Mouse (Mus musculus) MEL (cell line): ENCODE measurements at regions not wholly inside any gene's neighbourhood (a gene's known extent, or its start where the extent isn't known, plus 50 kb on each side); places are given as distances from the start of the nearest gene placed in this dataset.

ENCODE experiments used
- DNase-seq: peaks from one replicate; pipeline ENCODE4 v3.0.0; 2011; ENCODE audit warnings: low read depth, low spot score
- H3K27ac ChIP-seq: 2 replicates; pipeline ENCODE4 v1.5.1; 2012; ENCODE audit warnings: low read depth, mild to moderate bottlenecking, control low read depth, low read length, moderate library complexity; ENCODE audit not compliant: control insufficient read depth
- H3K27me3 ChIP-seq, 2 experiments: fragments of 150-350 bp in 1 of 2; sonication (generic) in 1 of 2; 2 replicates each; pipeline ENCODE4 v1.6.1; 2012; ENCODE audit warnings: low read length in 2 of 2, mild to moderate bottlenecking in 2 of 2, improper control_type of control experiment in 1 of 2, moderate library complexity in 1 of 2; ENCODE audit not compliant: insufficient read depth in 2 of 2, control insufficient read depth in 1 of 2
- H3K36me3 ChIP-seq, 2 experiments: 2 replicates each; pipeline ENCODE4 v1.6.1; 2012 to 2014; ENCODE audit warnings: low read length in 2 of 2, improper control_type of control experiment in 1 of 2, inconsistent platforms in 1 of 2, mild to moderate bottlenecking in 1 of 2; ENCODE audit not compliant: insufficient read depth in 2 of 2, control insufficient read depth in 1 of 2
- H3K4me1 ChIP-seq, 2 experiments: fragments of 150-350 bp in 1 of 2; sonication (generic) in 1 of 2; 2 replicates each; pipeline ENCODE4 v1.6.1; 2012; ENCODE audit warnings: low read length in 2 of 2, improper control_type of control experiment in 1 of 2, mild to moderate bottlenecking in 1 of 2; ENCODE audit not compliant: insufficient read depth in 2 of 2, control insufficient read depth in 1 of 2
- H3K4me3 ChIP-seq, 2 experiments: fragments of 150-350 bp in 1 of 2; sonication (generic) in 1 of 2; 2 replicates each; pipeline ENCODE4 v1.5.1; 2012; ENCODE audit warnings: low read depth in 2 of 2, low read length in 2 of 2, mild to moderate bottlenecking in 2 of 2, moderate library complexity in 2 of 2, control low read depth in 1 of 2, improper control_type of control experiment in 1 of 2; ENCODE audit not compliant: control insufficient read depth in 1 of 2, insufficient read depth in 1 of 2
- H3K79me2 ChIP-seq: 2 replicates; pipeline ENCODE4 v1.6.1; 2012; ENCODE audit warnings: mild to moderate bottlenecking, low read length, moderate library complexity; ENCODE audit not compliant: control insufficient read depth, poor library complexity, insufficient read depth
- H3K9ac ChIP-seq: 2 replicates; pipeline ENCODE4 v1.6.1; 2012; ENCODE audit warnings: low read depth, mild to moderate bottlenecking, control low read depth, low read length, moderate library complexity; ENCODE audit not compliant: control insufficient read depth, poor library complexity, severe bottlenecking
- H3K9me3 ChIP-seq: fragments of 150-350 bp; sonication (generic); replicated peaks from 2 replicates; pipeline ENCODE4 v1.6.1; 2012; ENCODE audit warnings: mild to moderate bottlenecking, low read length, improper control_type of control experiment, moderate library complexity; ENCODE audit not compliant: insufficient read depth
- BHLHE40 ChIP-seq: IDR thresholded peaks from 2 replicates; pipeline ENCODE4 v1.6.1; 2012; ENCODE audit warnings: low read depth, mild to moderate bottlenecking, inconsistent platforms, low read length, improper control_type of control experiment, borderline replicate concordance
- CHD2 ChIP-seq: IDR thresholded peaks from 2 replicates; pipeline ENCODE4 v1.6.1; 2011; ENCODE audit warnings: low read length, improper control_type of control experiment
- CTCF ChIP-seq, 3 experiments: IDR thresholded peaks in 2 of 3; conservative IDR thresholded peaks in 1 of 3; 2 replicates each; pipeline ENCODE4 v1.5.1; 2011 to 2012; ENCODE audit warnings: low read length in 3 of 3, low read depth in 2 of 3, mild to moderate bottlenecking in 2 of 3, improper control_type of control experiment in 1 of 3, inconsistent platforms in 1 of 3, mixed read lengths in 1 of 3, moderate library complexity in 1 of 3; ENCODE audit not compliant: control insufficient read depth in 1 of 3, insufficient read depth in 1 of 3, poor library complexity in 1 of 3, severe bottlenecking in 1 of 3
- EP300 ChIP-seq, 2 experiments: IDR thresholded peaks; 2 replicates each; pipeline ENCODE4 v1.6.1; 2011; ENCODE audit warnings: improper control_type of control experiment in 2 of 2, low read length in 2 of 2, low read depth in 1 of 2, mild to moderate bottlenecking in 1 of 2
- ETS1 ChIP-seq: IDR thresholded peaks from 2 replicates; pipeline ENCODE4 v1.6.1; 2012; ENCODE audit warnings: low read depth, mild to moderate bottlenecking, inconsistent platforms, low read length, improper control_type of control experiment, moderate library complexity
- GABPA ChIP-seq: IDR thresholded peaks from 2 replicates; pipeline ENCODE4 v1.6.1; 2012; ENCODE audit warnings: low read depth, mild to moderate bottlenecking, inconsistent platforms, low read length, improper control_type of control experiment, moderate library complexity
- GATA1 ChIP-seq: IDR thresholded peaks from 2 replicates; pipeline ENCODE4 v1.6.1; 2011; ENCODE audit warnings: low read depth, low read length, improper control_type of control experiment
- HCFC1 ChIP-seq: IDR thresholded peaks from 2 replicates; pipeline ENCODE4 v1.6.1; 2012; ENCODE audit warnings: low read depth, mild to moderate bottlenecking, inconsistent platforms, low read length, improper control_type of control experiment, moderate library complexity
- JUND ChIP-seq: IDR thresholded peaks from 2 replicates; pipeline ENCODE4 v1.6.1; 2011; ENCODE audit warnings: low read depth, mild to moderate bottlenecking, improper control_type of control experiment, low read length
- MAFK ChIP-seq: IDR thresholded peaks from 2 replicates; pipeline ENCODE4 v1.6.1; 2011; ENCODE audit warnings: low read depth, mild to moderate bottlenecking, low read length, improper control_type of control experiment, borderline replicate concordance
- MAX ChIP-seq: IDR thresholded peaks from 2 replicates; pipeline ENCODE4 v1.6.1; 2011; ENCODE audit warnings: low read length, improper control_type of control experiment
- MAZ ChIP-seq: IDR thresholded peaks from 2 replicates; pipeline ENCODE4 v1.6.1; 2012; ENCODE audit warnings: low read depth, mild to moderate bottlenecking, inconsistent platforms, low read length, improper control_type of control experiment
- MEF2A ChIP-seq: IDR thresholded peaks from 2 replicates; pipeline ENCODE4 v1.6.1; 2014; ENCODE audit warnings: low read depth, mild to moderate bottlenecking, inconsistent platforms, low read length, improper control_type of control experiment; ENCODE audit not compliant: poor library complexity, insufficient replicate concordance, severe bottlenecking; ENCODE audit errors: extremely low read depth
- MXI1 ChIP-seq: IDR thresholded peaks from 2 replicates; pipeline ENCODE4 v1.6.1; 2011; ENCODE audit warnings: mild to moderate bottlenecking, low read depth, low read length, improper control_type of control experiment
- MYB ChIP-seq: IDR thresholded peaks from 2 replicates; pipeline ENCODE4 v1.6.1; 2011; ENCODE audit warnings: mild to moderate bottlenecking, low read depth, low read length, improper control_type of control experiment
- MYC ChIP-seq: IDR thresholded peaks from 2 replicates; pipeline ENCODE4 v1.6.1; 2011; ENCODE audit warnings: low read depth, mild to moderate bottlenecking, low read length, improper control_type of control experiment, moderate library complexity
- NELFE ChIP-seq: IDR thresholded peaks from 2 replicates; pipeline ENCODE4 v1.6.1; 2011; ENCODE audit warnings: low read depth, low read length, improper control_type of control experiment
- POLR2A ChIP-seq, 2 experiments: IDR thresholded peaks; 2 replicates each; pipeline ENCODE4 v1.6.1; 2011 to 2012; ENCODE audit warnings: low read length in 2 of 2, mild to moderate bottlenecking in 2 of 2, control low read depth in 1 of 2, improper control_type of control experiment in 1 of 2, low read depth in 1 of 2, moderate library complexity in 1 of 2; ENCODE audit not compliant: control insufficient read depth in 1 of 2, insufficient read depth in 1 of 2, poor library complexity in 1 of 2
- RCOR1 ChIP-seq: IDR thresholded peaks from 2 replicates; pipeline ENCODE4 v1.6.1; 2012; ENCODE audit warnings: low read depth, mild to moderate bottlenecking, inconsistent platforms, low read length, improper control_type of control experiment
- SIN3A ChIP-seq: IDR thresholded peaks from 2 replicates; pipeline ENCODE4 v1.6.1; 2012; ENCODE audit warnings: low read length, improper control_type of control experiment, inconsistent platforms
- UBTF ChIP-seq: IDR thresholded peaks from 2 replicates; pipeline ENCODE4 v1.6.1; 2012; ENCODE audit warnings: low read depth, mild to moderate bottlenecking, inconsistent platforms, low read length, improper control_type of control experiment, moderate library complexity, borderline replicate concordance; ENCODE audit not compliant: insufficient read depth
- USF2 ChIP-seq, 2 experiments: IDR thresholded peaks; 2 replicates each; pipeline ENCODE4 v1.6.1; 2011 to 2012; ENCODE audit warnings: improper control_type of control experiment in 2 of 2, low read length in 2 of 2, borderline replicate concordance in 1 of 2, inconsistent platforms in 1 of 2, low read depth in 1 of 2, mild to moderate bottlenecking in 1 of 2; ENCODE audit not compliant: insufficient read depth in 1 of 2
- ZC3H11A ChIP-seq: IDR thresholded peaks from 2 replicates; pipeline ENCODE4 v1.6.1; 2012; ENCODE audit warnings: low read depth, mild to moderate bottlenecking, inconsistent platforms, low read length, improper control_type of control experiment
- ZKSCAN1 ChIP-seq: IDR thresholded peaks from 2 replicates; pipeline ENCODE4 v1.6.1; 2012; ENCODE audit warnings: low read depth, mild to moderate bottlenecking, inconsistent platforms, low read length, improper control_type of control experiment, moderate library complexity
- ZMIZ1 ChIP-seq: IDR thresholded peaks from 2 replicates; pipeline ENCODE4 v1.6.1; 2012; ENCODE audit warnings: low read depth, mild to moderate bottlenecking, inconsistent platforms, low read length, improper control_type of control experiment, moderate library complexity

GRCm38 (mm10) chr7:117018349-117018748, 362.4 kb upstream of the Xylt1 start:
- Histone ChIP-seq H3K79me2 (no peaks in the 10 kb centered on the region), H3K9me3 (no peaks in the 10 kb centered on the region), H3K9ac (no peak overlapping the region), H3K27ac (no peak overlapping the region), H3K36me3 (no peaks in the 10 kb centered on the region), H3K4me3 (no peak overlapping the region), H3K27me3 (no peaks in the 10 kb centered on the region), H3K4me1 (no peaks in the 10 kb centered on the region)
- no peak for DNase-seq
- TF ChIP-seq MAZ (no peak), MEF2A (no peak), NELFE (no peak), EP300 (IDR thresholded peaks at IDR 0.05; ENCODE audit: low read depth in 1 of 2, low read length in 2 of 2) (no peak), RCOR1 (no peak), ZC3H11A (no peak), MAX (no peak), JUND (no peak), ZMIZ1 (no peak), CHD2 (no peak), SIN3A (no peak), USF2 (IDR thresholded peaks at IDR 0.05; ENCODE audit: borderline replicate concordance in 1 of 2, insufficient read depth in 1 of 2, low read depth in 1 of 2, low read length in 2 of 2) (no peak), MYB (no peak), CTCF (IDR thresholded peaks at IDR 0.05 in 2 of 3, conservative IDR thresholded peaks at IDR 0.05 in 1 of 3; ENCODE audit: control insufficient read depth in 1 of 3, insufficient read depth in 1 of 3, low read depth in 2 of 3, low read length in 3 of 3, poor library complexity in 1 of 3, severe bottlenecking in 1 of 3) (no peak), GABPA (no peak), ETS1 (no peak), ZKSCAN1 (no peak), HCFC1 (no peak)

- no peaks in the 10 kb centered on the region for H3K4me1 ChIP-seq
- peak; percentile 49 for DNase-seq
- H3K9ac ChIP-seq = no peak overlapping the region
- H3K27ac ChIP-seq = no peak overlapping the region
- H3K27me3 ChIP-seq = no peaks in the 10 kb centered on the region
- H3K79me2 ChIP-seq = no peaks in the 10 kb centered on the region
- no peaks in the 10 kb centered on the region for H3K9me3 ChIP-seq
- TF ChIP-seq MXI1 (no peak), POLR2A (IDR thresholded peaks at IDR 0.05; ENCODE audit: control insufficient read depth in 1 of 2, insufficient read depth in 1 of 2, low read depth in 1 of 2, low read length in 2 of 2, poor library complexity in 1 of 2) (no peak), MEF2A (no peak), UBTF (no peak), ZKSCAN1 (no peak), MYC (no peak), ZC3H11A (no peak), ETS1 (no peak), MAFK (no peak), GABPA (no peak), ZMIZ1 (no peak), HCFC1 (no peak), GATA1 (no peak), MAZ (no peak), BHLHE40 (no peak)
- H3K4me3 ChIP-seq = no peak overlapping the region
- no peaks in the 10 kb centered on the region for H3K36me3 ChIP-seq
Observed at GRCm38 (mm10) chr7:117021716-117022115, 359.1 kb upstream of the Xylt1 start.
